Mouse (Mus musculus): ENCODE data around the gene Fcgr1.

GRCm38 (mm10) chr3:96264404-96264949 is 29.3 kb downstream of the Fcgr1 start:
- TF ChIP-seq GATA1 (IDR thresholded peaks at IDR 0.05; ENCODE audit: borderline replicate concordance, low read length): no peak
- TF ChIP-seq FLI1 (IDR thresholded peaks at IDR 0.05; ENCODE audit: low read length): no peak
